Mouse (Mus musculus) layer of hippocampus, postnatal 25 days (tissue): ENCODE data around the gene Akt1. TPM values are rescaled to one million over a fixed set of nuclear protein-coding genes. Genes with fewer than 3 reads are reported as not detected.

Experiments
- DNase-seq, 2 experiments: peaks; one replicate each; pipeline ENCODE4 v3.0.0; 2022; ENCODE audit warnings: mixed read lengths in 2 of 2, low spot score in 1 of 2; ENCODE audit errors: extremely low spot score in 1 of 2
- total RNA-seq, 2 experiments: library from RNA; stranded (reverse); gene quantifications; 2 replicates each; pipeline ENCODE4 v1.2.3; 2021

Gene Akt1
- total RNA-seq, 2 experiments from 2014 or later = 147 to 158 TPM

DNA sequence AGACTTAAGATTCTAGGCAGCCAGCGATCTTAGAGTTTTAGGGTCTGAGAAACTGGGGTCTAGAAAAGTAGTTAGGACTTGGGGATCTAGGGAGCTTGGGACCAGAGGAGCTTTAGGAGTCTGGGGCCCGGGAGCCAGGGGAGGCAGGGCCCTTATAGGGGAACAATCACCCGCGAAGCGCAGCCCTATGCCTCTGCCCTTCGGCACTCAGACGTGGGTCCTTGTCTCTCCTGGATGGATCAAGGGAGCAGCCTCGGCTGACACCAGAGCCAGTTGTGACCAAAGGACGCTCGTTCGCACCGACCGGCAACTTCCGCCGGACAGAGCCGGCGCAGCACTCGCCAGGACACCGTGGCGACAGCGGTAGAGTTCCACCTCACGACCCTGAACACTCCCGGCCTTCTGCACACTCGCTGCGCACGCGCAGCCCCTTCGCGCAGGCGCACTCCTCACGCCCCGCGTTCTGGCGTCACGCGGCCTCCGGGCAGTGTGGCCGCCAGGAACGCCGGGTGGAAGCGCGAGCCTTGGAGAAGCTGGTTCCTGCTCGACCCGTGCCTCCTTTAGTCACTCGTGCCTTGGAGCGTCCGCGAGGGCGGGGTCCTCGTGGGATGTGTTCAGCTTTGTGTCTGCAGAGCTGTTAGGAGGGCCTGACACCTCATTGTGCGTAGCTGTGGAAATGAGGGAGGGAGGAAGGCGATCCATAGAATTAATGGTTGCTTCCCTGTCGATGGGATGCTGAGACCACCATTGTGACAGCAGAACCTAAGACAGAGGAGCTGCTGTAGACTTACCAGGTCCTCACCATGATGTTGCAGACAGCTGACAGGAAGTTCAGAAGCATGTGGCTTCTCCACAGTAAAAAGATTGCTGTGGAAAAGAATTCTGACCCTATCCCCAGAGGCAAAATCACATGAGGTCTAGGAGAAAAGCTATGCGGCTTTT is 18.8 kb upstream of the Akt1 start:
- peak; percentile 93 to 94 for DNase-seq

DNA sequence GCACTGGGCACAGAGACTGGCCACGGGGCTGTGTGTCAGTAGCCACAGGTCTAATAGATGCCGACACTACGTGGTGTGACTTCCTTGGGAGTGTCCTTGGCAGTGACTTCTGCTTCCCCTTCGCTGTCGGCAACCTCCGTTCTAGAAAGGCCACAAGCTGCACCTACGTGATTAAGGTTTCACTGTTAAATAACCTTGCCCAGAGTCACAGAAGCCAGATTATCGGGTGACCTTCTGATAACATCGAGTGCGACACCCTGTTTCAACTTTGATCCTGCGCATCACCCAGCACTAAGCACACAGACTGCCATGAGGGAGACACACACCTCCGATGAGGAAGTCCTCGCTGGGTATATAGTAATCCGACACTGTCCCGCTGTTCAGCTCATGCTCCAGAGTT is 13.8 kb upstream of the Akt1 start:
- no peak for DNase-seq

DNA sequence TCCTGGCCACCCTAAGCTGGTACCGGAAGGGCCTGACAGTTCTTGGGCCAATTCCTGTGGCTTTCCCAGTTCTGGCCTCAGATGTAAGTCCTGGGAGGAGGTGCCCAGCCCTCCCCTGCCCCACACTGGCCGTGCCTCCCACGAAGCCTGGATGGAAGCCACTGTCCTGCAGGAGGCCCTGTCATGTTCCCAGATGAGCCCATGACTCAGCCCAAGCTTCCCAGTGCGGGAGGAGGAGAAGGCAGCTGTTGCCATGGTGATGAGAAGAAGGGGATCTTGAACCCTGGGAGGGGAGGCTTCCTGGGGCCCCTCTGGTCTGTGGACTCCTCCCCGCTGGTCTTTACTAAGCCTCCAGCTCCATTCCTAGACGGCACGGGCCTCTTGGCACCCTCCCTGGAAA is 8.7 kb upstream of the Akt1 start:
- no peak for DNase-seq

DNA sequence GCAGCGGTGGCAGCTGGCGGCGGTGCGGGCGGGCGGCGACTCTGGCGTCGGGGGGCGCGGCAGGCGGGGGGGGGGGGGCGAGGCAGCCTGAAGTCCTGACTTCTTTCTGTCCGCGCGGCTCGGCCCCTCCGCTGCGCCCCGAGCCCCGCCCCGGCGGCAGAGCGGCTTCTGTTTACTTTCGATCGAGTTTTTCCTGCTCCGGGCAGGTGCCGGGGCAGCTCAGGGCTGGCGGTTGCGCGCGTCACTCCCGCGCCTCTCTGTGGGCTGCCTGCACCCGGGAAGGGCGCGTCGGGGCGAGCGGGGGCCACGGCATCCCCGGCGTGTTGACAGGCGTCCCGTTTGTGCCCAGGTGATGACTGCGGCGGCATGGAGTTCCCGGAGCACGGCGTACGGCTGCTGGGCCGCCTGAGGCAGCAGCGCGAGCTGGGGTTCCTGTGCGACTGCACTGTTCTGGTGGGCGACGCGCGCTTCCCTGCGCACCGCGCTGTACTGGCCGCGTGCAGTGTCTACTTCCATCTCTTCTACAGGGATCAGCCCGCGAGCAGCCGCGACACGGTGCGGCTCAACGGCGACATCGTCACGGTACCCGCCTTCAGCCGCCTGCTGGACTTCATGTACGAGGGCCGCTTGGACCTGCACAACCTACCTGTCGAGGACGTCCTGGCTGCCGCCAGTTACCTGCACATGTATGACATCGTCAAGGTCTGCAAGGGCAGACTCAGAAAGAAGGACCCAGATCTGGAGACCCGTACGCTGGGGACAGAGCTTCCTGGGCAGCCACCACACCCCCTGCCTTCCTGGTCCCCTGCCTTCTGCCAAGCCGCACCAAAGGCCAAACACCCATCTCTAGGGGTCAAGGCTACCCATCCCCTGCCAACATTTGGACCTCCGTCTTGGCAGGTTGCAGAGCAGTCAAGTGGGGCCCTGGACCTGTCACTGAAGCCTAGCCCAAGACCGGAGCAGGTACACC is 4.6 kb upstream of the Akt1 start:
- DNase-seq = no peak

DNA sequence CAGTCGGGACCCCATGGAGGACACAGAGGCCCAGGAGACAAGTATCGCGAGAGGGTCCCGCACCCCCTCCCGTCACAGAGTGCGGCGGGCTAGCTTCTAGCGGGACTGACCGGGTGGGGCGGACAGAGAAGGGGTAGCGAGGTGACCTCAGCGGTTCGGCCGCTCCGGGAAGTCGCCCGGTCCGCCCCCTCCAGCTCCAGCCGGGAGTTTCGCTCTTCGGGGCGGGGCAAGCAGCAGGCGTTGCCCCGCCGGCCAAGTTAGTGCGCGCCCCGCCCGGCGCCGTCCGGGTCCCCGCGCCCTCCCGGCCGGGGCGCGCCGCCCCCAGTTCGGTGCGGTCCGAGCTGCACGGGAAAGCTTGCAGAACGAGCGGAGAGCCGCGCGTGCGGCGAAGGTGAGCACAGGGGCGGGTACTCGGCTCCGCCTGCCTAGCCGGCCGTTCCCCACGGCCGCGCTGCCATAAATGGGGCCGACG is 3.9 kb upstream of the Akt1 start, which contains the start of gene Zbtb42:
TSS of gene Zbtb42 (plus strand) at position 274 of the 472 bp plus-strand sequence.
- no peak for DNase-seq

DNA sequence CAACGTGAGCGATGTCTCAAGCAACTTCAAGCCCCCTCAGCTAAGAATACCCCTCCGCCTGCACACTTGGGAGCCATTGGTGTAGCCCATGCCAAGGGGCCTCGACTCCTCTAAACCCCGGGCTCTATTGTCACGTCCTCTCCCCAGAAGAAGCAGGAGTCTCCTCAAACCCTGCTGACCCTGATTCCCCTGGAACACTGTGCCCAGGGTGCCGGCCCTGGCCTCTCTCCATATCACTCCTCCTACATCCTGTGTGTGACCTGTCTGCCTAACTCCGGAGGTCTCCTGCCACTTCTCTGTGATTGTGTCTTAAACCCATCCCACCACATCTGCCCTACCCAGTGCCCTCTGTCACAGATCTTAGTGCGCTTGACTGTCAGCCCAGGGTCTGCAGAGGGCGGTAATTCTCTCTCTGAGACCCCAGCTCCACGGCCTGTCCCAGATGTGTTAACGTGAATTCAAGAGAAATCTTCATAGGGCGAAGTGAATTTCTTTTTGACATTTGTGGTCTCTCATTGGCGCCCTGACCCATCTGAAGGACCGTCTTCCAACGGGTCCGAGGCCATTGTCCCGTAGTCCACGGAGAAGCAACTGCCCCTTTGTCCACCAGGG is 3.4 kb upstream of the Akt1 start:
- no peak for DNase-seq

DNA sequence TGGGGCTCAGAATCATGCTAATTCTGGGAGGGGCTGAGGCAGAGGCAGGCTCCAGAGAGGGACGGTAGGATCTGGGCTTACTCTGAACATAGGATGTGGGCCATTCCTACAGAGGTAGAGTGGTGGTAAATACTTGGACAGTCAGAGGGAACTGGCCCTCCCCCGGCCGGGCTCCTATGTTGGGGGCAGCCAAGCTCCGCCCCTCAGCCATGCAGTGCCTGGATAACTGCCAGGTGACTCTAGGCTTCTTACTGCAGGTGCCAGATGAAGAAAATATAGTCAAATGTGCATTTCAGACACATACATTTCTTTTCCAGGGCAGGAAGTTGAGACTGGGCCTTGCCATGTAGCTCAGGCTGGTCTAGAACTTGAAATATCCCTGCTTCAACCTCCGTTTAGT is 2.4 kb upstream of the Akt1 start:
- DNase-seq = no peak

DNA sequence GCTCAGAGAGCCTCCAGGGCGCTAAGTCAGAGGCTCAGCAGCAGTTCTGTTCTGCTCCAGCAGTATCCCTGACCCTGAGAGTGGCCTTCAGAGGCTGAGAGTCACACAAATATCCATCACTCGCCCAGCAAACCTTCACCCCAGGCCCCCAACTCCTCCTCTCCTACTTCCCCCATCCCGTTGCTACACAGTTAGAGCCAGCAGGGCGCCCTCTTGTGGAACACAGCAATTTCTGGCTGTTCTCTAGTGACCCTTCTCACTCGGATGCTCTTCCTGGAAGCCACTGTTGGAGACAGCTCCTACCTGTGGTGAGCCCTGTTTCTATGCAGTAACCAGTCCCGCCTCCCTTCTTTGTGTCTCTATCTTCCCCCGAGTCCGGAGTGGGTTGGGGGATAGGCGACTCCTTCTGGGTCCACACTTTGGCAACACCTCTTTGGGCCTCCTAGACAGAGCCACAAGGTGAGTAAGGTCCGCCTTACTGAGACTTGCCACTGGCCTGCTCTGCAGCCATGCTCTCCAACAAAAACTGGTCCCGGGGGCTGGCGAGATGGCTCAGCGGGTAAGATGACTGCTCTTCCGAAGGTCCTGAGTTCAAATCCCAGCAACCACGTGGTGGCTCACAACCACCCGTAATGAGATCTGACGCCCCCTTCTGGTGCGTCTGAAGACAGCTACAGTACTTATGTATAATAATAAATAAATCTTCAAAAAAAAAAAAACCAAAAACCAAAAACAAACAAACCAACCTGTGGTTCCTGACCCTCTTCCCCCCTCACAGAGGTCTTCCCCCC is 756 bp upstream of the Akt1 start:
- DNase-seq = peak; percentile 68 to 84

DNA sequence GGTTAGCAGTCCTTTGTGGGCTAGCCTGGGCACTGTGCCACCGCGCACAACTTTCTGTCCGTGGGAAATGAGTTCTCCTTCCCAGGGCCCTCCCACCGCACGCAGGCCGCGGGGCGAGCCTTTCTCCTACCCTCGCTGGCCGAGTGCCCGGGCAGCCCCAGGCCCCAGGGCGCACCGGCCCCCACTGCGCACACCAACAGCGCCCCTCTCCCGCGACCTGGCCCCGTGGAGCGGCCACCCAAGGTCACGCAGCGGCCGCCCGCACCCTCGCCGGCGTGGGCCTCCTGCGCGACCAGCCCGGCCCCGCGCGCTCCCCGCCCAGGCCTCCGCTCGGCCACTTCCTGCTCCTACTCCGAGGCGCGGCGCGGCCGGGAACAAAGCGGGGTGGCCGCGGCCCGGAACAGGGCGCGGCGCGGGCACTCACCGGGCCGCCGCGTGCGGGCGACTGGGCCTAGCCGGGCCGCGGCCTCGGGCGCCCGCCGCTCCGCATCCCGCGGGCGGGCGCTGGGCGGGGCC is 1.1 kb downstream of the Akt1 start:
- DNase-seq = no peak

DNA sequence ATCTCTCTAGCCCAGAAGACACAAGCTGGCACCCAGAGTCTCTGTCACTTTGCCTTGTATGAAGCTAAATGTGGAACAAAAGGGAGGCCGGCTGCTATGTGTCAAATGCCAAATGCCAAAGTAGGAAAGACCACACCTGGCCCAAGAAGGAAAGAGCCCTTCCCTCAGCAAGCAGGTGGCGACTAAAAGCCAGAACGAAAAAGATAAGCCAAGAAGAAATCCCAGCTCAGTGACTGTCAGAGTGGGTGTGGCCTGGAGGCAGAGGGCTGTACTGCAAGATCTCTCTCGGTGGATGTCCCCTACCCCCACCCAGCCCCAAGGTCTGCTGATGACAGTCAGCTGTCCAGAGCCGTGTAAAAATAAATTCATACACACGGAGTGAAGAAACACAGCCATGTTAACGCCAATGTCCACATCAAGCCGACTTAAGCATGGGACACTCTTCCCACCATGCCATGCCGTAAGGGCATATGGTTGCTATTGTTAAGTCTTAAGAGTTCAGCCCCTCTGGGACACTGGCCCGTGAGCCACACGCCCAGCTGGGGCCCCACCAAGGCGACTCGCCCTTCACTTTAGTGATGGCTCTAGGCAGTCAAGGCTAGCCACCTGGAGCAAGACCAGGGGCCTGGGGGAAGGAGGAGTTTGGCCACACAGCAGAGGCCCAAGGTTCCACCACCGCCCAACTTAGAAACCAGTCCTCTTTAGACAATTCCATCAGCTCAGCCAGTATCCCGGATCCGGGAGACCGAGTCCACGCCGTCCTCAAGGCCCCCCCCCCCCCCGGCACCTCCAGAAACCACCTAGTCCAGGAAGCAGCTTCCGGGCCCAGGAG is 1.7 kb downstream of the Akt1 start:
- no peak for DNase-seq

DNA sequence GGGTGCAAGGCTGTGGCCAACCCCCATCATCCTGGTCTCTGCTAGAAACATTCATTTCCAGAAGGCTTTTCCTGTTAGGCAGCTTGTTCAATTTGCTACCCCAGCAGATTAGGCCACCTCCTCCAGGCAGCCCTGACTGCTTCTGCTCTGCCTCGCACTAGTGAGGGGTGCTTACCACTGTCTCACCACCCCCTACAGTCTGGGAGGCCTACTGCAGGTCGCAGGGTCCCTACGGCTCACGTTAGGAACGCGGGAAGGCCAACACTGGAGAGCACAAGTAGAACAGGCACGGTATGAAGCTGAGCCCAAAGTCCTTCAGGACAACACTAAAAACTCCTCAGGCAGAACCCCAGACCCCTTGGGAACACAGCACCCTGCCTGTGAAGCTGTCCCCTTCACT is 2.8 kb downstream of the Akt1 start:
- DNase-seq = no peak

DNA sequence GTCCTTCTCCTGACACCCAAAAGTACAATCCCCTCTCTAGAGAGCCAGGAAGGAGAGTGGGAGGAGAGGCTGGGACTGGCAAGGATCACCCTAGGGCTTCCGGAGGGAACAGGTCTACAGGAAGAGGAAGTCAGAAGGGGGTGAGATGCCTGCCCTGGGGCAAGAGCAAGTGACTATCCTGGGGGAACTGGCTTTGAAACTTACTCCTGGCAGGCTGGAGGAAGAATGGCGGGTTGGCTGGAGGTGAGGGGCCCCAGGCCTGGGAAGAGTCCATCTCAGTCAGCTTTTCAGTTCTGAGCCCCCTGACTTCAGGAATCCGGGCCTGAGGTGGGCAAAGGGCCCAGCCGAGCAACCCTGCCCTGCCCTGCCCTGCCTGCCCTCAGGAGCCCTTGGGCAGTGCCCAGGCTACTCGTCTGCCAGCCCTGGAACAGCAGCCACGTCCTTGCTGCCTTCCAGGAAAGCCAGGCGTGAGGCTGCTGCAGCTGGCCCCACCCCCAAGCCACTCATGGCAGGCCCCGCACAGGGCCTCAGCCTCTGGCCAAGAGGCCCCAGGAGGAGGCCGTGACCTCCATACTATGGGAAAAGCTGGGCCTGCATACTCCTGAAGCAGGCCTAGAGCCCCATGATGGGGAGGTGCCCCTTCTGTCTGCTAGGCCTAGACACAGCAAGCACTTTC is 3.8 kb downstream of the Akt1 start:
- DNase-seq = no peak

DNA sequence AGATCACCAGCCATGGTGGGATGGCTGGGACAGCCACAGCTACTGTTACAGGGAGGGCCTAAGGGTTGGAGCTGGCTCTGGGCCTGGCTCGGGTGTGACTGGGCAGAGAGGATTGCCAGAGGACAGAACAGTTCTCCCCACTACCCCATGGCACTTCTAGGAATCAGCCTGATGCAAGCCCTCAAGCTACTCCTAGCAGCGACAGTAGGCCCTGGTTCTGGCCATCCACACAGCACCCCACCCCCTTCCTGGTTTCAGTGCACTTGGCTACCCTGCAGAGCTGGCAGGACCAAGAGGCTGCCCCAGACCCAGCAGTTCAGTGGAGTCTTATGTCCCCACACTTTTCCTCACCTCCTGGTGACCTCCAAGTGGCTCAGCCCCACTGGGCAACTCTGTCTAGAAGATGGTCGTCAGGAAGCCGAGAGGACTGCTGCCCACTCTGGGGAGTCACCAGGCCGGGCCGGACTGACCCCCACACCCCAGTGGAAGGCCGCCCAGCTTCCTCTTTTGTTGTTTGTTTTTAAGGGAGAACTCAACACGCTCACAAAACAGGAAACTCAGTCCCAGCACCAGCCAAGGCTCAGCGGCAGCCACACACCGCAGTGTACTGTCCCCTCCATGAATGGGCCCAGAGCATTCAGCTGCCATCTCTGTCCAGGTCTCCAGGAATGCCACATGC is 6.9 kb downstream of the Akt1 start:
- DNase-seq = no peak

DNA sequence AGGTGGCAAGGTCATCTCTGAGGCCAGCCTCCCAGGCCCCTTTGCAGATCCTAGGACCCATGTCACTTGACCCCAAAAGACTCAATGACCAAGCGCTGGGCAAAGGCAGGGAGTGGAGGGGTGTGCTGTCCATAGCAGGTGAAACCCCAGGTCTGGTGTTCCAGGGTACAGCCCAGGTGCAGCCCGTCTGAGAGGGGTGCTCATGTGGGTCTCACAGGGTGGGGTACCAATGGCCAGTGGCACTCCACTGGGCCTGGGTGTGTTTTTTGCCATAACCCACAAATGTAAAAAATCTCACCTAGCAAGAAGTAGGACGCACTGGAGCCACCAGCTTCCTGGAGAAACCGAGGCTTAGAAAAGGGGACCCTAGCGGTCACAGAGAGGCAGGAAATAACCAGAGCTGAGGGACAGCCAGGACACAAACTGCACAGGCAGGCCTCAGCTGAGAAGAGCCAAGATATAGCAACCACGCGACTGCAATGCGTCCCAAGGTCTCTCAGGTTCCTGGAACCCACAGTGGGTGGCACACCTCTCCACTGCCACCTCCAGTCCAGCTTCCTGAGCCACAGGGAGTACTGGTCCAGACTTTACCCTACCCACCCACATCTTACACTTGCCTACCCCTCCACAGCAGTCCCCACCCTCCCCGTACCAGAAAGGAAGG is 8.7 kb downstream of the Akt1 start:
- DNase-seq = no peak

DNA sequence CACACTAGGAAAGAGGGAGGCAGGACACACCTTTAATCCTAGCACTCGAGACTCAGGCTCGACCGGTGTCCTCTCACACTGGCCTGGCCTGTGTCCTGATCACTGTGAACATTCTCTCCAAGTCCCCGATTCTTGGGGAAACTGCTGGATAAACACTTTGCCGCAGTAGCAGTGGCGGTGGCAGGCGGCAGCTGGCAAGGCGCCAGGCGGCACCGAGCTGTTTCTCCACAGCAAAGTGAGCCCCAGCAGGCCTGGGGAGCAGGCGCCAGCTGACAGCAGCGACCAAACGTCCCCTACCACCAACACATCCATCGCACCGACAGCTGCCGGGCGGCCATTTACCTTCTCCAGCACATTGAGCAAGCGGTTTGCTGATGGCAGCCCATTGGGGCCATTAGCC is 9.2 kb downstream of the Akt1 start:
- peak; percentile 55 to 75 for DNase-seq

DNA sequence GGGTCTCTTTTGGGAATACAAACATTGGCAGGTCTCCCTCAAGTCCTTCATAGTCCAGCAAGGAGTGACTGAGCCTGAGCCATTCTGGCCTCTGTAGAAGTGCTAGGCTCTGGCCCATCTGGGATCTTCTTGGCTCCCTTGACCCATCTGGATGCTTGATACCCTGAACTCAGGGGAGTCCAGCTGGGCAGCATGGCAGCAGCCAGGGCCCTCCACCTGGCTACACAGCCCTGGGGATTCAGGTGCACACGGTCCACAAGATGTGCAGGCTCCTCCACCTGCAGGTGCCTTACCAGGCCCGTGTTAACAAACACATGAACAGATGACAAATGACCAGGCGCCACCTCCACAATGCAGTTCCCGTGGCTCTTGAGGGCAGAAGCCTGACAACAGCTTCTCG is 10.0 kb downstream of the Akt1 start:
- DNase-seq = no peak

DNA sequence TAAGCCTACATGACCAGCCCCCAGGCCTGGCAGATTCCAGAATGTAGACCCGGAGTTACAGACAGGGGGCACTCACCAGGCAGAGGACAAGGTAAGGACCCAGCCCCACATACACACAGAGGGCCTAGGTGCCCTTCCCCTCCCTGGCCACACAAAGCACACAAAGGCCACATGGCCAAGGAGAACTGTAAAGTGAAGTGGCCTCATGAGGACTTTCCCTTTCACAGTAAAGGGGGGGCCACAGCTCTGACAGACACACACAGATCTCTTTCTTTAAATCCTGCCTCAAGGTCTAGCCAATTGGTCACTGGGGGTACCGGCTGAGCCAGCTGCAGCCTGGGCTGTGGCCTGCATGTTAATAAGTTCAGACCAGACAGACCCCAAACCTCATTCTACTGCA is 10.6 kb downstream of the Akt1 start:
- DNase-seq = no peak
